Mouse (Mus musculus): Measurements from ENCODE around the gene Nr3c2.

GRCm38 (mm10) chr8:77102879-77103278, 203.6 kb downstream of the Nr3c2 start:
- TF ChIP-seq GATA1 (IDR thresholded peaks at IDR 0.05; ENCODE audit: low read length) (no peak), TAL1 (IDR thresholded peaks at IDR 0.05; ENCODE audit: low read length) (no peak)

Measured in erythroblast, embryonic 14.5 days (primary cell).